Mouse (Mus musculus) kidney, adult 10 weeks (tissue): ENCODE data around the gene Pex13. TPM values are rescaled to one million over a fixed set of nuclear protein-coding genes. Genes with fewer than 3 reads are reported as not detected.

ENCODE experiments used
- polyA plus RNA-seq: library from polyadenylated mRNA; stranded (reverse); fragments of 350-450 nt; fragmentation: Illumina TruSeq; extraction: RNeasy Lipid Tissue Mini Kit (QIAGEN cat#74804); gene quantifications from one replicate; pipeline ENCODE4 v1.2.3, GENCODE M21; 2014; ENCODE audit warnings: low read depth, low replicate concordance

Pex13 gene
- 69.4 TPM for polyA plus RNA-seq

DNA sequence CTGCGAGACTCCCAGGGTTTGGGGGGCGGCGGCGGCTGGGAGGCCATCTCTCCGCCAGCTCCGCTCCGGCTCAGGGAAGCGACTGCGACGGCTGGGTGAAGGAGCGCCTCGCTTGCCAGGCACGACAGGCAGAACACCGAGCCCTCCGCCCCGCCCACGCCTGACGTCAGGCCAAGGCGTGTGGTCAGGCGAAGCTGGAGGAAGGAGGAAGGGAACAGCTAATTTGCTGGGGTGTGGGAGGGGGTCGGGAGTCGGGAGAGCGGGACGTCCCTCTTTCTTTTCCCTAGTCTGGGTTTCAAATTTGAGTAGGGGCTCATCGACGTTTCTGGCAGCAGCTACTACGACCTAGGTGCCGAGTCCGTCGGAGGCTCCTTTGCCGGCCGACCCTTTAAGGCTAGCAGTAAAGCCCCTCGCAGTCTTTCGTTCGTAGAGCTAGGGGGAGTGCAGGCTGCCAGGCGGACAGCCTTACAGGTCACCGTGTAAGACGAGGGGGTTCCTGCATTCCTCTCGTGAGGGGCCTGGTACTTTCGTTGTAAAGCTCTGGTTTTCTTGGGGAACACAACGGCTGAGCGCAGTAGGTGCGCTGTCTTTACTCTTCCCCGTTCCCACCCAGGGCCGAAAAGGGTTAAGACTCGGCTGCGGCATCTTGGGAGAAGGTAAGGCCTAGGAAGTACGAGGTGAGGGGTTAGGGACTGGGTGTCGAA lies at the start of gene Pex13:
Pex13 (minus strand) TSS at position 162 of the 704 bp plus-strand sequence.

DNA sequence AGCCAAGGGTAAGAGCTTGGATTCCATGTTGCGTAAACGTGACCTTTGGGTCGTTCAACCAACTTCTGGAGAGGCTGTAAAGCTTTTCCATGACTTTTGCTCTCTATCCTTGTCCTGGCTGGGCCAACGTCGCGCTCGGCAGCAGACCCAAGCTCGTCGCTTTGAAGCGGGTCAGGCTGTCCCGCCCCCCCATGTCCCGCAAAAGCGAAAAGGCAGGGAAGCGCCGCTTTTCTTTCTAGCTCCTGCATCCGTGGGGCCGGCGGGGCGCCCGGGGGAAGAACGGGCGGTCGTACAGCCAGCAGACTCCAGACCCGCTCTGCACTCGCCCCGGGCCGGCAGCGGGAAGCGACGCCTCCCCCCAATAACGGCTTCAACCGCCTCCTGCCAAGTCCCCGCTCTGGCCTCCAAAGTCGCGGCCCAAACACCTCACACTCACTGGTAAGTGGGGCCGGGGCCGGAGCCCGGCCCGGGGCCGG lies 410 bp downstream of the Pex13 start, which contains the start of gene Pus10:
Pus10 (plus strand) TSS at position 364 of the 476 bp plus-strand sequence.

DNA sequence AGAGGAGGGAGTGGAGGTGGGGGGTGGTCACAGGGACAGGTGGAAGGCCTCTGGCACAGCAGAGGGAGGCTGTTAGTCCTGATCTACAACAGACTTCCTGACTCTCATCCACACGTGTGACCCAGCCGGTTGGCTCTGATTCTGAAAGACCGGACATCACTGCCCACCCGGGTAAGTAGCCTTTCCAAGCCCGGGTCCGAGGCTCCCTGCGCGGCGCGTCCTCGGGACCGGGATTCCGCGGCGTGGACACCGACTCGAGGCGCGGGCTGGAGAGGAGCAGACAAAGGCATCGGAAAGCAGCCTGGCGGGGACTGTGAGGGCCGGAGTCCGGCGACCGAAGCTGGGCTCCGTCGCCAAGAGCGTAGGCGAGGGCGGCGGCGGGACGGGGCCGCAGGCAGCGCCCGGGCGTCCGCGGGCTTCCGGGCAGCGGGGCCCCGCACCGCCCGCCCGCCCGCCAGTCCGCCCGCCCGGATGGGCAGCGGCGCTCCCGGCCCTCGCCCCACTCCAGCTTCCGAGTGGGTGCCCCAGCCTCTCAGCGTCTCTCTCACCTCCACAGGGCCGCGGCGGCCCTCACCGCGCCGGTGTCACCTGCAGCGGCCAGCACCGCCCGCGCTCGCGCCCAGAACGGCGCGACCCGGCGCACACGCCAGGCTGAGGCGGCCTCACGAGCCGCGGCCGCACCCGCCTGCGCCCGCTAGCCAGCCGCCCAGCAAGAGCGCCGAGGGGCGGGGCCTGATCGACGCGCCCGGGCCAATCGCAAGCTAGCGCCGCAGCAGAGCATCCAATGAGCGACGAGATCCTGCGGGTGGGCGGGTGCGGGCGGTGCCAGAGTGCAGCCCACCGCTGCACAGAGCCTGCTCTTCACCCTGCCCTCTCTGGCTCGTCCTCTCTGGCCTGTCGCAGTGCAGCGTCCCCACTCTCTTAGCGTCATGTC lies 32.5 kb downstream of the Pex13 start, which contains the start of gene 0610010F05Rik:
0610010F05Rik (minus strand) TSS at position 695 of the 934 bp plus-strand sequence.

Other genes with a start within 250 kb of the Pex13 start
- 50.4 TPM for gene Ahsa2, start 167.9 kb downstream of the Pex13 start, polyA plus RNA-seq
- not detected for gene 1700093K21Rik, start 144.8 kb downstream of the Pex13 start, polyA plus RNA-seq
- gene 0610010F05Rik, start 32.3 kb downstream of the Pex13 start, polyA plus RNA-seq: 40.1 TPM
- gene Pus10, start 285 bp downstream of the Pex13 start, polyA plus RNA-seq: 39.4 TPM
- 2.7 TPM for gene Rel, start 105.0 kb upstream of the Pex13 start, polyA plus RNA-seq
- 26.4 TPM for gene Papolg, start 229.3 kb upstream of the Pex13 start, polyA plus RNA-seq